Mouse (Mus musculus): ENCODE data around the gene Baz2b. TPM values are rescaled to one million over a fixed set of nuclear protein-coding genes. Genes with fewer than 3 reads are reported as not detected.
A peak's percentile ranks its signal among the peaks of the same experiment; 100 is the strongest.
"Not testable (repeated sequence)": the region's sequence is repeated elsewhere in the genome, so short reads cannot be mapped to it uniquely, and the experiment has no call there.

Baz2b gene
- total RNA-seq, 2 experiments from 2014 or later = 89.2 to 97.1 TPM

- peak; percentile 76 to 83 for DNase-seq (ENCODE audit: low spot score in 2 of 2)
These were observed 327.6 kb downstream of the Baz2b start, which contains the start of gene Wdsub1 for GRCm38 (mm10) chr2:59881831-59882741. Gene Wdsub1 (minus strand): TSS chr2:59882591.

- DNase-seq (ENCODE audit: low spot score in 2 of 2) = no peak
These were observed 328.2 kb downstream of the Baz2b start for GRCm38 (mm10) chr2:59881404-59881803.

- DNase-seq (ENCODE audit: low spot score in 2 of 2) = no peak
These were observed 331.4 kb downstream of the Baz2b start for GRCm38 (mm10) chr2:59878221-59878620.

GRCm38 (mm10) chr2:59877335-59877734, 332.3 kb downstream of the Baz2b start:
- DNase-seq (ENCODE audit: low spot score in 2 of 2) = no peak

- no peak for DNase-seq (ENCODE audit: low spot score in 2 of 2)
These were observed 333.2 kb downstream of the Baz2b start for GRCm38 (mm10) chr2:59876482-59876881.

GRCm38 (mm10) chr2:59870526-59870925, 339.1 kb downstream of the Baz2b start:
- no peak for DNase-seq (ENCODE audit: low spot score in 2 of 2)

GRCm38 (mm10) chr2:59862618-59863017, 347.0 kb downstream of the Baz2b start:
- no peak for DNase-seq (ENCODE audit: low spot score in 2 of 2)

GRCm38 (mm10) chr2:59854363-59854762, 355.3 kb downstream of the Baz2b start:
- no peak for DNase-seq (ENCODE audit: low spot score in 2 of 2)

- no peak for DNase-seq (ENCODE audit: low spot score in 2 of 2)
These were observed 356.1 kb downstream of the Baz2b start for GRCm38 (mm10) chr2:59853543-59853942.

GRCm38 (mm10) chr2:59852916-59853315, 356.7 kb downstream of the Baz2b start:
- no peak for DNase-seq (ENCODE audit: low spot score in 2 of 2)

GRCm38 (mm10) chr2:59851885-59852284, 357.8 kb downstream of the Baz2b start:
- DNase-seq (ENCODE audit: low spot score in 2 of 2) = not testable (repeated sequence)

Other genes with a start within 250 kb of the Baz2b start
- 10 to 100 TPM; 73.5 to 80.9 TPM for gene March7, start within 50 bp of the Baz2b start, total RNA-seq (2021)
- gene Cd302, start 74.6 kb upstream of the Baz2b start, total RNA-seq (2021) = 10 to 100 TPM; 19.4 to 35.4 TPM
- gene Ly75, start 173.5 kb upstream of the Baz2b start, total RNA-seq (2021) = 1 to 10 TPM; 1.5 to 1.7 TPM

Data from adrenal gland, postnatal 4 days (tissue).